Mouse (Mus musculus) testis, adult 2 months (tissue): ENCODE data around the gene Pcsk5.

Experiments
- CTCF ChIP-seq: fragments of 200-500 bp; IDR thresholded peaks from 2 replicates; pipeline ENCODE4 v1.5.1; 2012; ENCODE audit warnings: low read depth, mild to moderate bottlenecking, inconsistent platforms, low read length, moderate library complexity; ENCODE audit not compliant: control insufficient read depth, insufficient read depth, insufficient replicate concordance
- POLR2A ChIP-seq: fragments of 200-500 bp; IDR thresholded peaks from 2 replicates; pipeline ENCODE4 v1.6.1; 2012; ENCODE audit warnings: low read depth, mild to moderate bottlenecking, inconsistent platforms, low read length, moderate library complexity; ENCODE audit not compliant: control insufficient read depth

DNA sequence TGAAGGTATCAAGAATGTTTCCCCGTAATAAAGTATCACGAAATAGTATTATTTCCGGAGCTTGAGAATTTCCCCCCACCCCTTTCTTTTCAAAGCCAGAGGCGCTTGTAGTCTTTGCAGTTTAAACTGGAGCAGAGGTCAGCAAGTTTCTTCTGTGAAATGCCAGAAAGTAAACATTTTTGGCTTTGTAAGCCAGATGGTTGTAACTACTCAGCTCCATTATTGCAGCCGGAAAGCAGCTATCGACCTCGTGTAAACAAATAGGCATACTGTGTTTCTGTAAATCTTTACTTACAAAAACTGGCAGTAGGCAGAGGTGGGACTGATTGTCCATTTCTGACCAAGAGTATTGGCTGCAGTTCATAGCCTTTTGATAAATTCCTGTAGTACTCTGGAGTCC lies 38.4 kb upstream of the Pcsk5 start:
- TF ChIP-seq CTCF (no peak), POLR2A (no peak)
